Mouse (Mus musculus) regulatory T cell (primary cell): ENCODE measurements at regions not wholly inside any gene's neighbourhood (a gene's known extent, or its start where the extent isn't known, plus 50 kb on each side); places are given as distances from the start of the nearest gene placed in this dataset.

ENCODE experiments used
- in situ Hi-C: fragments of 300-600 bp; cut with MboI, MseI; formaldehyde crosslinking; loops from one replicate; pipeline ENCODE4 v1.15.1; 2025; ENCODE audit warnings: high pct_unique_total_duplicates

- in situ Hi-C loops, result no loop called here
Observed at GRCm38 (mm10) chr13:60237091-60237490, 59.9 kb upstream of the Gas1 start.

- in situ Hi-C loops, result no loop called here
Observed at GRCm38 (mm10) chr13:60242447-60243109, 65.4 kb upstream of the Gas1 start.

GRCm38 (mm10) chr13:60243110-60243481, 65.9 kb upstream of the Gas1 start:
- in situ Hi-C loops, result no loop called here

- in situ Hi-C loops, result no loop called here
Observed at GRCm38 (mm10) chr13:60255162-60255561, 78.0 kb upstream of the Gas1 start.

GRCm38 (mm10) chr13:60255715-60256114, 78.5 kb upstream of the Gas1 start:
- in situ Hi-C loops, result no loop called here

GRCm38 (mm10) chr13:60256997-60257396, 79.8 kb upstream of the Gas1 start:
- in situ Hi-C loops, result no loop called here

- in situ Hi-C loops, result no loop called here
Observed at GRCm38 (mm10) chr13:60257878-60258277, 80.7 kb upstream of the Gas1 start.

- in situ Hi-C loops, result no loop called here
Observed at GRCm38 (mm10) chr13:60262449-60263028, 85.4 kb upstream of the Gas1 start.

- in situ Hi-C loops, result no loop called here
Observed at GRCm38 (mm10) chr13:60264504-60264903, 87.3 kb upstream of the Gas1 start.

- in situ Hi-C loops, result no loop called here
Observed at GRCm38 (mm10) chr13:60267557-60267956, 90.4 kb upstream of the Gas1 start.

GRCm38 (mm10) chr13:60268256-60268655, 91.1 kb upstream of the Gas1 start:
- in situ Hi-C loops, result no loop called here

- in situ Hi-C loops, result no loop called here
Observed at GRCm38 (mm10) chr13:60269406-60269841, 92.3 kb upstream of the Gas1 start.

GRCm38 (mm10) chr13:60270526-60270925, 93.4 kb upstream of the Gas1 start:
- in situ Hi-C loops, result no loop called here

- in situ Hi-C loops, result no loop called here
Observed at GRCm38 (mm10) chr13:60273331-60273730, 96.2 kb upstream of the Gas1 start.

- in situ Hi-C loops, result no loop called here
Observed at GRCm38 (mm10) chr13:60282543-60283251, 105.5 kb upstream of the Gas1 start.

- in situ Hi-C loops, result no loop called here
Observed at GRCm38 (mm10) chr13:60286525-60287224, 109.5 kb upstream of the Gas1 start.

GRCm38 (mm10) chr13:60289650-60290049, 112.5 kb upstream of the Gas1 start:
- in situ Hi-C loops, result no loop called here

- in situ Hi-C loops, result no loop called here
Observed at GRCm38 (mm10) chr13:60290820-60291219, 113.7 kb upstream of the Gas1 start.

GRCm38 (mm10) chr13:60291344-60291743, 114.2 kb upstream of the Gas1 start:
- in situ Hi-C loops, result no loop called here

GRCm38 (mm10) chr13:60296201-60296895, 119.2 kb upstream of the Gas1 start:
- in situ Hi-C loops, result no loop called here

- in situ Hi-C loops, result no loop called here
Observed at GRCm38 (mm10) chr13:60296896-60297275, 119.7 kb upstream of the Gas1 start.

GRCm38 (mm10) chr13:60298575-60298974, 121.4 kb upstream of the Gas1 start:
- in situ Hi-C loops, result no loop called here
